Mouse (Mus musculus) cerebellum, adult 2 months (tissue): ENCODE data around the gene Polr3h.

ENCODE experiments used
- CTCF ChIP-seq: fragments of 200-500 bp; IDR thresholded peaks from 2 replicates; pipeline ENCODE4 v1.5.1; 2011; ENCODE audit warnings: low read depth, mild to moderate bottlenecking, control low read depth, low read length, moderate library complexity, borderline replicate concordance; ENCODE audit not compliant: insufficient read depth
- POLR2A ChIP-seq: fragments of 200-500 bp; IDR thresholded peaks from 2 replicates; pipeline ENCODE4 v1.6.1; 2011; ENCODE audit warnings: low read length, control low read depth, borderline replicate concordance; ENCODE audit not compliant: insufficient read depth

- no peak for TF ChIP-seq POLR2A
- no peak for TF ChIP-seq CTCF
Measured at GRCm38 (mm10) chr15:81939774-81940173, 13.7 kb upstream of the Polr3h start.
